Mouse (Mus musculus) left cerebral cortex, postnatal 4 days (tissue): ENCODE data around the gene Obscn. TPM values are rescaled to one million over a fixed set of nuclear protein-coding genes. Genes with fewer than 3 reads are reported as not detected.

Experiments used
- DNase-seq: peaks from one replicate; pipeline ENCODE4 v3.0.0-alpha.2; 2022
- intact Hi-C: fragments of 180-260 bp; cut with DNase I; formaldehyde crosslinking; loops from one replicate; pipeline ENCODE4 v1.15.1; 2025
- total RNA-seq, 2 experiments: library from RNA; stranded (reverse); gene quantifications; 2 replicates each; pipeline ENCODE4 v1.2.3; 2021

Obscn gene
- 1 to 10 TPM; 4.4 to 4.7 TPM for total RNA-seq

DNA sequence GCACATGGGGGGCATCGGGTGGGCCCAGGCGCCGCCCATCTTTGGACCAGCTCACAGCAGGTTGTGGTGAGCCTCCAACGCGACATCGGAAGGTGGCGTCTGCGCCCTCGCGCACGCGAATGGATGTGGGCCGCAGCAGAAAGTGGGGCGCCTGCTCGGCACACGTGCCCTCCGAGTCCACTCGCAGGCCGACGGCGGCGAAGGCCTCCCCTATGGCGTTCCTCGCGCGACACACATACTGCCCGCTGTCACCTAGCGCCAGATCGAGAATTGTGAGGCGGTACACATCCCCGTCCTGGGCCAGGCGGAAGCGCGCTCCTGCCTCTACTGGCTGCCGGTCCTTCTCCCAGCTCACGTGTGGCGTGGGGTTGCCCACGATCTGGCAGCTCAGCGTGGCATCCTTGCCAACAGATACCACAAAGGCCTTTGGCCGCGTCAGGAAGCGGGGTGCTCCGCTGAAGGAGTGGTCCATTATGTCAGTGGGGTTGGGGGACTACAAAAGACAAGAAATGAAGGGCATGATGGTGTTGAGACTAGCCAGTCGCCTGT is at the start of gene Obscn:
TSS of gene Obscn (minus strand) at position 499 of the 549 bp plus-strand sequence.
- no peak for DNase-seq
- intact Hi-C loops, result no loop called here

DNA sequence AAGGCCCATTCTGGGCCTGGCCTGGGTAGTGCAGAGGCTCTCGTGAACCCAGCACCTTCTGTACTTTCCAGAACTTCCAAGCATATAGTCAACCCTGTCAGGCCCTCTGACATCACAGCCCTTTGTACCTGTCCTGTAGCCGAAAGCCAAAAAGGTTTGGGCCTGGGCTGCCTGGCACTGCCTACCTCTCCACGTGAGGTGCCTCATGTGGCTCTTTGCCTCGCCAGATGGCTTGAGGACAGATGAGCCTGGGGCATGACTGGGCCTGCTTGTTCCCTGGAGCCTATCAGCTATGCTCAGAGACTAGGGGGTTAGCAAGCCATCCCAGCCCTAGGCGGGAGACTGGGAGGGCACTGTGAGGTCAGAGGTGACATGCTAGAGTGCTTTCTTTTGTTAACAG is 49.3 kb upstream of the Obscn start:
- intact Hi-C loops, result no loop called here
- DNase-seq, result no peak

- peak; percentile 64 for DNase-seq
- intact Hi-C loops, result no loop called here
Measured at GRCm38 (mm10) chr11:59183821-59184220, 47.6 kb upstream of the Obscn start.

GRCm38 (mm10) chr11:59182864-59183331 is 46.7 kb upstream of the Obscn start, which contains the start of gene Gjc2:
Gene Gjc2, minus strand, starts transcription at chr11:59183213.
- peak; percentile 49 for DNase-seq
- intact Hi-C loops, result no loop called here

DNA sequence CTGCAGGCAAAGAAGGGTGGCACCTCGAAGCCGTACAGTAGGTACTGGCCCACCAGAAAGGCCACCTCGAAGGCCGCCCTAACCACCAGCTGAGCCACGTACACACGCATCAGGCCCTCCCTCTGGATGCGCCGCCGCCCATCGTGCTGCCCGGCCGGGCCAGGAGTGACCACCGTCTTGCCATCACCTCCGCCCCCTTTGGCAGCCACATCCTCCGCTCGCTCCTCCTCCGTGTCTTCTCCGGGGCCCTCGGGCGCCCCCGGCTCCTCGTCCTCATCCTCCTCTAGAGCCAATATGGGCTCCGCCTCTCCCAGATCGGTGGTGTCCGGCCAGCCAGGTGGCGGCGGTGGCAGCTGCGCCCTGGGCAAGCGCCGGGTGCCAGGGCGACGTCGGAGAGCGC is 40.7 kb upstream of the Obscn start:
- no peak for DNase-seq
- intact Hi-C loops, result no loop called here

GRCm38 (mm10) chr11:59176475-59176874 is 40.3 kb upstream of the Obscn start:
- no peak for DNase-seq
- intact Hi-C loops, result no loop called here

DNA sequence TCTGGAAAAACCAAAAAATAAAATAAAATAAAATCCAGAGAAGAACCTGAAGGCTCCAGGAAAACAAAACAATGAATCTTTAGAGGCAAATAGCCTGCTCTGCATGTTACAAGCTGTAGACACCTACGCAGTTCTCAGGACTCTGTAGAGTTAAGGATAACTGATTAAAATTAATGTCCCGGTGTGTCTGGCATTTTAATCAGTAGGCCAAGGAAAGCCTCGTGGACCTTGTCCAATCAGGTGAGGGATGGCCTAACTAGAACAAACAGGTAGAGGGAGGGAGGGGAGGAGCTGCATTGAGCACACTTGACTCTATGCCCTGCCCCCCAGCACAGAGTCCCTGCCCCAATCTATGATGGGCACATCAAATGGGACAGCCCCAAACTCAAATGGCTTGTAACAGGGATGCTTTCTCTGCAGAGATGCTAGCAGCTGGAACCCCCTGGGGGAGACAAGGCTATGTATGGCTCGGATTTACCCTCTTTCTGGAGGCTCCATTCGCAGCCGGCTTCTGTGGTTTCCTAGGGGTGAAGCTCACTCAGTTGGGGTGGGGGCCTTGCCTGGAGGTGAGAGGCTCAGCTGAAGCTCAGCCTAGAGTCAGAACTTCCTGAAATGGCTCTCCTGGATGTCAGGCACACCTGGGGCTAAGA is 38.1 kb upstream of the Obscn start:
- no peak for DNase-seq
- intact Hi-C loops, result no loop called here

GRCm38 (mm10) chr11:59170549-59170948 is 34.3 kb upstream of the Obscn start:
- intact Hi-C loops, result no loop called here
- DNase-seq, result no peak

DNA sequence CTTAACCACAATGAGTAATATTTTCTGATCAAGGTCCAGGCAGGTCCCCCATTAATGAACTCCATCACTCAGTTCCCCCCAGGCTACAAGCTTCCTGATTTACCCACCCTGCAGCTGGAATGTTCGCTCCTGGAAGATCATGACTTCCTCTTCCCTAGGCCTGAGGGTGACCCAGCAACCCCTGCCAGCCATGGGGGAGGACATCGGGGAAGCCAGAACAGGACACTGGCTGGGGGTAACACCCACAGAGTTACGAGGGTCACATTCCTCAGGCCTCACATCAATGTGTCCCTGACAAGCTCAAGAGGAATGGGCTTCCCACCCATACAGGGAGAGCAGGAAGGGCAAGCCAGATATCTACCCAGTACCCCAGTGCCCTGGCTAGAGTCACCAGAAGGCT is 33.6 kb upstream of the Obscn start:
- intact Hi-C loops, result no loop called here
- no peak for DNase-seq

DNA sequence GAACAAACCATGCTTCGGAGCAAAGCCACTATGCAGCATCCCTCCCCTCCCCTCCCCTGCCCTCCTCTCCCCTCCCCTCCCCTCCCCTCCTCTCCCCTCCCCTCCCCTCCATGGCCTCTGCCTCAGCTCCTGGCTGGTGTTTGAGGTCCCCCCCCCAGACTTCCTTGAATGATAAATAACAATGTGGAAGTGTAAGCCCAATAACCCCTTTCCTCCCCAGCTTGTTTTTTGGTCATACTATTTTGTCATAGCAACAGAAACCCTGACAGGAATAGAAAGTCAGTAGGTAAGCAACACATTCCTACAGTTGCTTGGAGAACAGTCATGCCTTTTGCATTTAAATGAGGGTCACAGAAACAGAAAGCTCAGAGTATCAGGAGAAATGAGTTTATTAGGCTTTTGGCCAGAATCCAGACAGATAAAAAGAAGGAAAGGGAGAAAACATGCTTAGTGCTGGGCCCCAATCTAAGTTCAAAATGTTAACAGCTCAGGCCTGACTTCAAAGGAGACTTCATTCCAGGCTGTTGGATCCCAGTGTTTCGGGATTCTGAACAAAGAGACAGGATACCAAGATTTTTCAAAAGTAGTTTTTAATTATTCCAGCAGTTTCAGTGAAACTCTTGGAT is 29.5 kb upstream of the Obscn start:
- intact Hi-C loops, result no loop called here

GRCm38 (mm10) chr11:59164384-59164783 is 28.2 kb upstream of the Obscn start:
- no peak for DNase-seq
- intact Hi-C loops, result no loop called here

More for the DNA sequence above, 29.5 kb upstream of the Obscn start:
- DNase-seq, result no peak

DNA sequence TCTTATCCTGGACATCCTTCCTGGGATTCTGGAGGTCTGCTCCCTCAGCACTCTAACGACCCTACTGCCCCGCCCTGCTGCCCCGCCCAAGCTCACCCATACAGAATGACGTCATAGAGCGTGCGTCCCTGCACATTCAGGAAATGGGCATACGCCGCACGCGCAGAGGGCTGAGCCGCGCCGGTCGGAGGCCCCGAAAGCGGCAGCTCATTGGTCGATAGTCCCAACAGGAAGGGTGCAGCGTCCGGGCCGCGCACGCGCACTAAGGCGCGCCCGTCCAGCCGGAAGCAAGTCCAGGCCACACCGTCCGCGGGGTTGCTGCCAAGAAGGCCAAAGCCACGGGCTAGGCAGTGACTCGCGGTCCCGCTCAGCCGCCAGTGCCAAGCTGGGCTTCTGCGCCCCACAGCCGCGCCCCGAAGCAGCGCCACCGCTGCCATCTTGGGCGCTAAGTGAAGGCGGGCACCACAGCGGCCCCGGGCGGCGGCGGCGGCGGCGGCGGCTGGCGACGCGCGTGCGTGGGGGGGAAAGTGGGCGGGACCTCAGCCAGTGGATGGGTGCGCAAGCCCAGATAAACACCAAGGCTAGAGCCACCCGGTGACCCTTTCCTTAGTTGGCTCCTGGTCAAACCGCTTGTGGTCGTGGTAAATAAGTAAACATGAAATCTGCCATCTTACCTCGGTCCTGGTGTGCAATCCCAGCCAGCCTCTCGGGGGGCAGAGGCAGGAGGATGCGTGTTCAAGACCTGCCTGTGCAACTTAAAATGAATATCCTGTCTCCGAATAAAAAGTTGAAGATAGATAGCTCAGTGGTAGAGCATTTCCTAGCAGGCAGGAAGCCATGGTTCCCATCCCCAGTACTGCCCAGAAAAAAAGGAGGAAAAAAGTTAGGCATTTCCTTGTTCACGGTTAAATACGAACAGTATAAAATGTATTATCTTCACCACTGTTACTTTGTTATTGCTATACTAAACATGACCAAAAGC is 27.3 kb upstream of the Obscn start, which contains the start of gene Iba57:
TSS of gene Iba57 (minus strand) at position 485 of the 982 bp plus-strand sequence.
- intact Hi-C loops, result no loop called here
- peak; percentile 99 for DNase-seq

DNA sequence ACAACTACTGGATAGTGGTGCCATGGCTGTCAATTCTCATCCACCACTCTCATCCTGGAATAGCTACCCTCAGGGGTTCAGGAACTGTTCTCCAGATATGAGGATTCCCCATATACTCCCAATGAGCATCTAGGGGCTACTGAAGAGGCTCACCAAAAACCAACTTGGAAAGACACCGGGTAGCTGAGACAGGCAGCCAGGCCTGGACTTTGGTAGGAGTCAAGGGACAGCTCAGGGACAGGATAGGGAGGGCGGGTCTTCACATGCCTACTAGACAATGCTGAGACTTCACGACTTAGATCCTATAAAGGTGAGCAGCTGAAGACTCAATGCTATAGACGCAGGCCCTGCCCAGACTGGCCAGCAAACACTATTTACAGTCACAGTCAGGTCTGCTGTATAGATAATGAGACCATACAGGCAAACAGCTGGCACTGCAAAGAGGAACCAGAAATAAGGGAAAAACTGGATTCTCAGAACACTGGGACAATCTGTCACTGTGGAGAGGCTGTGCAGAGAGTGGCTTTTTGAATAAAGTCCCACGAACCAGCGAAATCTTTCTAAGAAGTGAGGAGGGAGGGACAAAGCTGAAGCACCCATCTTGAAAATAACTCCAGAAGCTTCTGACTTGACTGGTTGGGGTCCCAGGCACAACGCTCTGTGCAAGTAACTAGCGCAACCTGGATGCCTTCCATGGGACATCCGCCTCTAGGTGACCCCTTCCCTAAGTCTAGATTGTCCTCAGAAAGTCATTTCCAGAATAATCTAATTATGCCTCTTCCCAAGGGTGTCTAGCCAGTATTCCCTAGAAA is 26.4 kb upstream of the Obscn start:
- no peak for DNase-seq
- intact Hi-C loops, result no loop called here

DNA sequence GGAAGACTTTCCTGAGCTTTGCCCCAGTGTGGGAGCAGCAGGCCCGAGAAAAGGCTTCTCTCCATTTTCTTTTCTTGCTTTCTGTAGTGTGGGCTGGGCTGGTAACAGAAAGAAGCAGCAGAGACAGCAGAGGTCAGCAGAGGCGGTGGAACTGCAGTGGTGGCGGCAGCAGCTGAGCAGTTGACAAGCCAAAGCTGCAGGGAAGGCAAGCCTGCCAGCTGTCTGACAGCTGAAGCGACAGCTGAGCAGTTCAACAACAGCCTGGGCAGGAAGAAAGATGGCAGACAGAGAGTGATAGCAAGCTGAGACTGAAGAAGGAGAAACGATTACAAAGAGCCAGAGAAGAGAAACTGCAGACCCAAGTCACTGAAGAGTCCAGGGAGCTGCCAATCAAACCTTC is 25.2 kb upstream of the Obscn start:
- intact Hi-C loops, result no loop called here

GRCm38 (mm10) chr11:59159558-59159957 is 23.4 kb upstream of the Obscn start:
- intact Hi-C loops, result no loop called here
- no peak for DNase-seq

More for the DNA sequence above, 25.2 kb upstream of the Obscn start:
- DNase-seq, result no peak

GRCm38 (mm10) chr11:59159099-59159498 is 22.9 kb upstream of the Obscn start:
- DNase-seq, result no peak
- intact Hi-C loops, result no loop called here

- intact Hi-C loops, result no loop called here
Measured at GRCm38 (mm10) chr11:59155900-59156299, 19.7 kb upstream of the Obscn start.

GRCm38 (mm10) chr11:59154220-59154619 is 18.0 kb upstream of the Obscn start:
- DNase-seq, result no peak
- intact Hi-C loops, result no loop called here

More at GRCm38 (mm10) chr11:59155900-59156299, 19.7 kb upstream of the Obscn start:
- DNase-seq, result no peak

DNA sequence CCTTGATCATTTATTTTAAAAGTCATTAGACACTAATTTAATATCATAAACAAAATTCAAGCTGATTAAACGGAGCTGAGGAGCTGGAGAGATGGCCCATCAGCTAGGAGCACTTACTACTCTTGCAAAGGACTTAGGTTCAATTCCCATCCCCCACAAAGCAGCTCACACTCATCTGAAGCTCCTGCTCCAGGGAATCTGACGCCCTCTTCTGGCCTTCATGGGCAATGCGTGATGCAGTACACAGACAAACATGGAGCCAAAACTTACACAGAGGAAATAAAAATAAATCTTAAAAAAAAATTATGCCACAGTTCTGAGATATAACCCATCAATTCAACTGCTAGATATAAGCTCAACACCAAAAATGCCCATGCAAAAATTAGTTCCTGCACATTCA is 15.5 kb upstream of the Obscn start:
- no peak for DNase-seq
- intact Hi-C loops, result no loop called here

- intact Hi-C loops, result no loop called here
- DNase-seq, result no peak
Measured at GRCm38 (mm10) chr11:59149302-59149701, 13.1 kb upstream of the Obscn start.
